Mouse (Mus musculus) stomach, postnatal 0 days (tissue): ENCODE results near the gene Mrtfa.

Experiments used
- CTCF ChIP-seq: IDR thresholded peaks from 2 replicates; pipeline ENCODE4 v1.5.1; 2016; ENCODE audit warnings: antibody characterized with exemption, low read depth, mild to moderate bottlenecking, moderate library complexity
- EP300 ChIP-seq: optimal IDR thresholded peaks from 2 replicates; pipeline ENCODE3; 2016; ENCODE audit warnings: antibody characterized with exemption

DNA sequence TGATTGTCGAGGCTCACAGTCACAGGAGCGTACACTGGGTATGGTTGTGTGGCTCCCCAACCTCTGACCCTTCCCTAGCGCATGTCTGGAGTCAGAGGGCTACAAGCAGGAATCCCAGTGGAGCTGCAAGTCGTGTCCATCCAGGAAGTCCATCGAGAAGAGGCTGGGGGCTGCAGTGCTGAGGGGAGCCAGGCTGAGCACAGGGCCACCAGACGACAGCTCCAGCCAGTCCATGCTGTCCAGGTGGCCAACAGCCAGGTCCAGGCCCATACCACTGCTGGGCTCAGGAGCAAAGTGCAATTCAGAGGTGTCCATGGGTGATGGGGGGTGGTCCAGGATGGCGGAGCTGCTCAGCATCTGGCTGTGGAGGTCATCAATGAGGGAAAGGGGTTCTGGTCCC is 177.4 kb downstream of the Mrtfa start:
- no peak for TF ChIP-seq CTCF
- no peak for TF ChIP-seq EP300
